Mouse (Mus musculus) lung, postnatal 0 days (tissue): ENCODE results near the gene Psmd11. TPM values are rescaled to one million over a fixed set of nuclear protein-coding genes. Genes with fewer than 3 reads are reported as not detected.

Experiments
- ATAC-seq: fragments of 200-750 bp; cut with Nextera tagmentation; 2 replicates; pipeline ENCODE4 v1.8.0; 2017; ENCODE audit warnings: moderate library complexity
- DNase-seq: peaks from one replicate; pipeline ENCODE4 v3.0.0-alpha.2; 2016; ENCODE audit warnings: low spot score
- H3K27ac ChIP-seq: fragments of 300-500 bp; sonication (generic); 2 replicates; pipeline ENCODE4 v1.5.1; 2014; ENCODE audit warnings: antibody characterized with exemption, mild to moderate bottlenecking, low read length, mixed read lengths
- H3K27me3 ChIP-seq: fragments of 300-500 bp; sonication (generic); replicated peaks from 2 replicates; pipeline ENCODE4 v1.6.1; 2014; ENCODE audit warnings: low read length, mixed read lengths; ENCODE audit not compliant: insufficient read depth
- H3K36me3 ChIP-seq: fragments of 300-500 bp; sonication (generic); 2 replicates; pipeline ENCODE4 v1.6.1; 2014; ENCODE audit warnings: low read length, mixed read lengths; ENCODE audit not compliant: insufficient read depth
- H3K4me1 ChIP-seq: fragments of 300-500 bp; sonication (generic); 2 replicates; pipeline ENCODE4 v1.6.1; 2014; ENCODE audit warnings: antibody characterized with exemption, low read depth, low read length, mixed read lengths; ENCODE audit not compliant: insufficient read depth
- H3K4me2 ChIP-seq: fragments of 300-500 bp; sonication (generic); replicated peaks from 2 replicates; pipeline ENCODE4 v1.6.1; 2014; ENCODE audit warnings: low read depth, mild to moderate bottlenecking, low read length, moderate library complexity, mixed read lengths
- H3K4me3 ChIP-seq: fragments of 300-500 bp; sonication (generic); 2 replicates; pipeline ENCODE4 v1.5.1; 2014; ENCODE audit warnings: low read depth, low read length
- H3K9ac ChIP-seq: fragments of 300-500 bp; sonication (generic); replicated peaks from 2 replicates; pipeline ENCODE4 v1.6.1; 2014; ENCODE audit warnings: low read depth, mild to moderate bottlenecking
- H3K9me3 ChIP-seq: fragments of 300-500 bp; sonication (generic); 2 replicates; pipeline ENCODE4 v1.6.1; 2016; ENCODE audit warnings: low read length, mixed read lengths
- CTCF ChIP-seq: IDR thresholded peaks from 2 replicates; pipeline ENCODE4 v1.5.1; 2016; ENCODE audit warnings: antibody characterized with exemption, mild to moderate bottlenecking
- EP300 ChIP-seq: IDR thresholded peaks from 2 replicates; pipeline ENCODE4 v1.6.1; 2016; ENCODE audit warnings: antibody characterized with exemption, mild to moderate bottlenecking, control low read depth
- WGBS: fragments of 180-500 bp; shearing (Covaris S2); extraction: QIAGEN DNeasy Blood & Tissue Kit; methylation state at CpG from one replicate; pipeline ENCODE4 v1.1.7; 2014; 5-methylcytosine and 5-hydroxymethylcytosine counted together
- polyA plus RNA-seq: library from polyadenylated mRNA; unstranded; fragments of >200 nt; fragmentation: Nextera tagmentation; extraction: Ambion mirVana; gene quantifications from 2 replicates; pipeline ENCODE4 v1.2.1, GENCODE M21; 2015

Gene Psmd11
- polyA plus RNA-seq, 1 experiment from 2014 or later = 190 TPM

DNA sequence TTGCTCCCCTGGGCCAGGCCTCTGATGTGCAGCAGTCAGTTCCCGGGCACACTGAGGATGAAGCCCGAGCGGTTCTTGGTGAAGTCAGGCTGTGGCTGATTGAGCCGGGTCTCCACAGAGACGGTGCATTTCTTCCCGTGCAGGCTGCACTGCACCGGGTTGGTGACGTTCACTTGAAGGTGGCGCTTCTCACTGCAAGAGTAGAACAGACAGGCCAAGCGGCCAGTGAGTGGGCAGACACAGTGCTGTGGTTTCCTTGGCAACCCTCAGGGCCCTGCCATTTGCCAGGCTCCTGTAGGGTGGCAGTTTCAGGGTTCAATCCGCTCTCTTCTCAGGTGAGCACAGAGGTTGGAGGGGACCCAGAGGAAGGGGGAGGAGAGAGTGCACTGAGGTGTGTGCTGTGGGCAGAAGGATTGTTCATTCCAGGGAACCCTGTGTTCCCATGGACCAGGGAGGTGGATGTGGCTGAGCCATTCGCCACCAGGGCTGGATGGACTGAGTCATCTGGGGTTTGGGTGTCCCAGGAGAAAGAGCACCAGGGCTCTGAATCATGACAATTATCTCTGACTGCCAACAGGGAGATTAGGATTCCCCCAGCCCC, 55.9 kb downstream of the Psmd11 start:
- no peak for DNase-seq
- no peaks in the 10 kb centered on the region for H3K9me3 ChIP-seq
- no peaks in the 10 kb centered on the region for H3K36me3 ChIP-seq
- H3K4me2 ChIP-seq = no peak overlapping the region
- ATAC-seq = no peak
- 46% methylated on average over 12 of the region's 12 CpGs for WGBS
- no peak overlapping the region for H3K4me3 ChIP-seq
- no peak overlapping the region for H3K9ac ChIP-seq
- TF ChIP-seq CTCF (no peak), EP300 (no peak)
- no peak overlapping the region for H3K27ac ChIP-seq
- no peaks in the 10 kb centered on the region for H3K27me3 ChIP-seq
- no peaks in the 10 kb centered on the region for H3K4me1 ChIP-seq

DNA sequence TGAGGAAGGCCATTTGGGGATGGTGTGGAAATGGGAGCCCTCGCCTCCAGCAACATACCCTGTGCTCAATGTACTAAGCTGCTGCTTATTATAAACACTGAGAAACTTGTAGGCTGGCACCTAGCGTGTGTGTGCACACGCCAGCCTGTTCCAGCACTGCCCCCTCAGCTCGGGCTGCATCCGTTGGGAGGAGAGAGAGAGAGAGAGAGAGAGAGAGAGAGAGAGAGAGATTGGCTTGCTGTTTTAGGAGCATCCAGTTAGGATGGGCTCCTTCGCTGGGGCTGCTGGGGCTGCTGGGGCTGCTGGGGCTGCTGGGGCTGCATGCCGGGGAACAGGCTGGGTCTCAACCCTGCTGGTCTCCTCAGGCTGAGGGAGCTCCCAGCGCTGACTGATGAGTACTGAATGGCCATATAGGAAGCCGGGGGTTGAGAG, 56.7 kb downstream of the Psmd11 start:
- Histone ChIP-seq H3K4me1 (no peaks in the 10 kb centered on the region), H3K9ac (no peak overlapping the region), H3K36me3 (no peaks in the 10 kb centered on the region), H3K27ac (no peak overlapping the region), H3K4me2 (no peak overlapping the region), H3K27me3 (no peaks in the 10 kb centered on the region), H3K9me3 (no peaks in the 10 kb centered on the region), H3K4me3 (no peak overlapping the region)
- TF ChIP-seq EP300 = no peak
- TF ChIP-seq CTCF = no peak
- DNase-seq (no peak), ATAC-seq (no peak)
- WGBS = 74% methylated on average over 8 of the region's 9 CpGs

DNA sequence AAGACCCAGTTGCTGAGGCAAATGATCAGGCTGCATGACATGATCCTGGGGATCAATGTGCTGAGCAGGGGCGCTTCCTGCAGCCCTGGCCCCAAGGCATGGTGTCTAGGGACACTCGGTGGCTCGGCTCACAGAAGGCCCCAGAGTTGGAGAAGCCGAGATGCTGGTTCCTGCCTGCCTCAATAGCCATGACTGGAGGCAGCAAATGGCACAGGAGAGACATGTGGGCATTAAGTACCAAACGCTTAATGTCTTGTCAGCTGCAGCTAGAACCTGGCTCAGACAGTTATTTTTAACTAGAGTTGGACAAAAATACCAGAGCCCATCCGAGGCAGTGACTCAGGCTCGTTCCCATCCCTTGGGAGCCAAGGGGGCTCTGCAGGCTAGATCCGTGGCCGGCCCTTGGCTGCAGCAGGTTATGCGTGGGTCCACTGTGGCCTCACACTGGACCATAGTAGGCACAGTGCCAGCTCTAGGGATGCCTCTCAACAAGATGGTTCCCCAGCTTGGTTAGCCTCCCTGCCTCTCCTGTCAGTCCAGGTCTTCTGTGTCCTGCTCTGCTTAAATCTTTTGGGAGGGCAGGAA, 57.3 kb downstream of the Psmd11 start:
- TF ChIP-seq CTCF = no peak
- no peak for TF ChIP-seq EP300
- H3K27me3 ChIP-seq = no peaks in the 10 kb centered on the region
- H3K9me3 ChIP-seq = no peaks in the 10 kb centered on the region
- no peak overlapping the region for H3K27ac ChIP-seq
- DNase-seq (no peak), ATAC-seq (no peak)
- no peak overlapping the region for H3K4me2 ChIP-seq
- H3K4me1 ChIP-seq = no peaks in the 10 kb centered on the region
- H3K36me3 ChIP-seq = no peaks in the 10 kb centered on the region
- H3K4me3 ChIP-seq = no peak overlapping the region
- 79% methylated on average over 10 of the region's 10 CpGs for WGBS
- H3K9ac ChIP-seq = no peak overlapping the region

DNA sequence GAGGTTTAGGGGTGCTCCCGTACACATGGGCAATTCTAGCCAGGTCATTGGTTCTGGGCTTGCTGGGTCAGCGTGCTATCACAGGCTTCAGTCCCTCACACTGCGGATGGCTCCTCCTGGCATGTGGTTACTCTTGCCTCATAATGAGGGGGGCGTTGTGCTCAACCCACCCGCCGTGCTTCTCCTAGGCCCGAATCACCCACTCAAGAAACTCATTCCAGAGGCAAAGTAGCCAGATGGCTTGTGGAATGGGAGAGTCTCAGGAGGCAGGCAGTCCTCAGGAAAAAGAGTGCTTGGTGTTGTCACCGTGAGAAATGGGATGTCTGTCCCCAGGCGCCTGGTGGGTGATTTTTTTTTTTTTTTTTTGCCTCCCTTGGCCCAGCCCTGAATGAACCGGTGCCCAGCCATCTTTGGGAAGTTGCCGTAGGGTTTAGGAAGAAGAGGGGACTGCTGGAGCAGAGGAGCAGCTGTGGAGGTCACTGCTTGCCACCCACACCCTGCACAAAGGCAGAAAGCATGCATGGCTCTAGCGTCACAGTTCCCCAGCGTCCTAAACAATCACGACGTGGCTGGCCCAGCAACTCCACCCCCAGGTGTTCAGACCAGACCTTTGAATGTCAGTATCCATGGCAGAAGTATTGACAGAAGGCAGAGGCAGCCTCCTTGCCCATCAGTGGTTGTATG, 59.6 kb downstream of the Psmd11 start:
- H3K27me3 ChIP-seq = no peaks in the 10 kb centered on the region
- H3K4me1 ChIP-seq = no peaks in the 10 kb centered on the region
- WGBS = 68% methylated on average over 15 of the region's 15 CpGs
- no peak overlapping the region for H3K4me2 ChIP-seq
- H3K36me3 ChIP-seq = no peaks in the 10 kb centered on the region
- no peak overlapping the region for H3K27ac ChIP-seq
- H3K9ac ChIP-seq = no peak overlapping the region
- no peaks in the 10 kb centered on the region for H3K9me3 ChIP-seq
- DNase-seq (no peak), ATAC-seq (no peak)
- TF ChIP-seq EP300 (no peak), CTCF (no peak)
- H3K4me3 ChIP-seq = no peak overlapping the region

DNA sequence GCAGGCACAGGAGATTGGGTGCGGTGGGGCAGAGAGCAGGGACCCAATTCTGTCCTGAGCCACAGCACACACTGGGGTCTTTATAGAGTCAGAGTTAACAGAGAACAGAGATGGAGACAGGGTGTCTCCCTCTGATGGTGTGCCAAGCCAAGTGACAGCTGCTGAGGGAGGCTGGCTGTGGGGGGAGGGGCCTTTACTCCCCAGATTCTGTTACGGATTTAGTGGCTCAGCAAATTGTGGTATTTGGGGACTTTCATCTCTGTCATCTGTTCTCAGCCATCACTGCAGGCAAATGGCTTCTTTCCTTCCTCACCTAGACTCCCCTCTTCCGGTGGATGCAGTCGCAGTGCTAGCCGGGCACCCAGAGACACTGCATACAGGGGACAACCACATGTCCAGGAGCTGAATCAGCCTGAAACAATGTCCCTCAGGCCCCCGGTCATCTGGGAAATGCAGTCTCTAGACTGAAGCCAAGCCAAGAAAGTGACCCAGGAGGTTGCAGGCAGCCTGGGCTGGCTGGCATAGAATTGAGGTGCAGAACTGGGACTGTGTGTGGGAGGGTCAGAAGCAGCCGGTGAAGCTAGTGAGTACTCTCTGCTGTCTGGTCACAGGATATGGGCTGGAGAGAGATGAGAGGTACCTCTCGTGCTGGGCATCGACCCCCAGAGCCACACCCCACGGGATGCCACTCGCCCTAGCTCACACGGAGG, 60.9 kb downstream of the Psmd11 start:
- no peaks in the 10 kb centered on the region for H3K36me3 ChIP-seq
- ATAC-seq = peak; percentile 31; the same call in 1 of the 2 replicates
- 38% methylated on average over 10 of the region's 12 CpGs for WGBS
- TF ChIP-seq EP300 (no peak), CTCF (no peak)
- H3K27ac ChIP-seq = peak overlapping the region; percentile 20; the same call in 1 of the 2 replicates
- H3K9me3 ChIP-seq = no peaks in the 10 kb centered on the region
- H3K4me3 ChIP-seq = no peak overlapping the region
- H3K4me2 ChIP-seq = peak overlapping the region; percentile 14; the same call in 1 of the 2 replicates
- H3K4me1 ChIP-seq = peaks cover under 1% of the 10 kb centered on the region; the same call in 1 of the 2 replicates
- no peak overlapping the region for H3K9ac ChIP-seq
- DNase-seq = no peak
- no peaks in the 10 kb centered on the region for H3K27me3 ChIP-seq

DNA sequence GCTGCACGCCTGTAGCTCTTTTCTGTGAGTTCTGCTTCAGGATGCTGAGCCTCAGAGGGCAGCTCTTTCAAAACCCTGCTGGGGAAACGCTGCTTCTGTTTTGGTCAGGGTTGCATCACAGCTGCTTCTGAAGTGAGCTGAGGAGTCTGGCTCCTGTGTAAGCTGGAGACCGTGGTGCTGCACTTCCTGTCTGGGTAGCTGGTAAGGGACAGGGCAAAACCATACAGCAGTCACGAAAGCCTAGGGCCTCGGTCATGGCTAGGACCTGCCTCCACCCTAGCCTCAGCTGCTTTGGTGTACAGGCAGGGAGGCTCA, 61.4 kb downstream of the Psmd11 start:
- Histone ChIP-seq H3K36me3 (no peaks in the 10 kb centered on the region), H3K4me2 (peak overlapping the region; percentile 14; the same call in 1 of the 2 replicates), H3K27ac (0 out of 2 replicates have a peak overlapping the region, but pooled peaks have one; percentile 20), H3K4me1 (peaks cover 2% of the 10 kb centered on the region; the same call in 1 of the 2 replicates), H3K4me3 (no peak overlapping the region), H3K9me3 (no peaks in the 10 kb centered on the region), H3K27me3 (no peaks in the 10 kb centered on the region), H3K9ac (no peak overlapping the region)
- DNase-seq (peak; percentile 79), ATAC-seq (peak; percentile 46)
- WGBS = 33% methylated on average over 5 of the region's 5 CpGs
- TF ChIP-seq EP300 (no peak), CTCF (no peak)
